Mouse (Mus musculus) lung, adult 2 months (tissue): Measurements from ENCODE around the gene Ptprd.

Experiments
- CTCF ChIP-seq: fragments of 200-500 bp; IDR thresholded peaks from 2 replicates; pipeline ENCODE4 v1.5.1; 2011; ENCODE audit warnings: mild to moderate bottlenecking, low read length, control low read depth; ENCODE audit not compliant: insufficient read depth
- POLR2A ChIP-seq: fragments of 200-500 bp; IDR thresholded peaks from 2 replicates; pipeline ENCODE4 v1.6.1; 2011; ENCODE audit warnings: low read depth, mild to moderate bottlenecking, control low read depth, low read length, borderline replicate concordance; ENCODE audit errors: extremely low read depth

DNA sequence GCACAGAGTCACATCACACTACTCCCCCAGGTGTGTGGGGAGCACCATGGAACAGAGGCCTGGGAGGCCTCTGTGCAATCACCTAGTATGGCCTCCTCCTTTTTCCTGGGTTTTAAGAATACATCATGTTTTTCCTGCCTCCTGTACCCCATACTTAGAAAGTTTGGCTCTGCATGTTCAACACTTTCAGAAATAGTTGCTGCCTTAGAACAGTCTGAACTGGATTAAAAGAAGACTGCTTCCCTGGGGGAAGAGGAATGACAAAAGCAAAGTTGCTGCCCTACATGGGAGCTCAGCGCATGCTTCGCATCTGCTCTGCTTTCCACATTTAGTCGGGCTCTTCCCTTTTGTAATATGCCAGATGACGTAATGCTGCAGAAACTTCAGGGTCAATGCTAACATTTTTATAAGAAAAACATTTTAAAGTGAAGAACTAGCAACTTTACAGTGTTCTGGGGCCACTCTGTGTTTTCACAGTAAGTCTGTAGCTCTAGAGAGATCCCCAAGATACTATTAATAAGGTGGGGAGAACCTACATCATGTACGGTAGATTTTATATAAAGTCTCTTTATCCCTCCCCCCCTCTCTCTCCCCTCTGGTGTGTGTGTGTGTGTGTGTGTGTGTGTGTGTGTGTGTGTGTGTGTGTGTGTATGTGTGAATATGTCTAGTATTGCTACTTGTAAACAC lies 564.2 kb downstream of the Ptprd start:
- TF ChIP-seq CTCF (no peak), POLR2A (no peak)
